Mouse (Mus musculus) brain, embryonic 18.5 days (tissue): ENCODE data around the gene Slc47a2.

Source experiments
- DNase-seq: peaks from one replicate; pipeline ENCODE4 v3.0.0-alpha.2; 2012; ENCODE audit warnings: low read depth, low spot score

The Slc47a2 gene

GRCm38 (mm10) chr11:61283414-61284049, 59.1 kb downstream of the Slc47a2 start:
- no peak for DNase-seq

- no peak for DNase-seq
Observed at GRCm38 (mm10) chr11:61278445-61279077, 64.1 kb downstream of the Slc47a2 start.

GRCm38 (mm10) chr11:61277937-61278336, 64.7 kb downstream of the Slc47a2 start:
- DNase-seq = no peak

- DNase-seq = no peak
Observed at GRCm38 (mm10) chr11:61276482-61276881, 66.2 kb downstream of the Slc47a2 start.

GRCm38 (mm10) chr11:61275106-61275505, 67.6 kb downstream of the Slc47a2 start:
- no peak for DNase-seq

GRCm38 (mm10) chr11:61274421-61274820, 68.2 kb downstream of the Slc47a2 start:
- no peak for DNase-seq

GRCm38 (mm10) chr11:61273928-61274327, 68.7 kb downstream of the Slc47a2 start:
- no peak for DNase-seq

- DNase-seq = no peak
Observed at GRCm38 (mm10) chr11:61271612-61272011, 71.0 kb downstream of the Slc47a2 start.

GRCm38 (mm10) chr11:61270406-61270805, 72.3 kb downstream of the Slc47a2 start:
- DNase-seq = no peak

GRCm38 (mm10) chr11:61268626-61269349, 73.9 kb downstream of the Slc47a2 start:
- no peak for DNase-seq

GRCm38 (mm10) chr11:61266551-61267533, 75.8 kb downstream of the Slc47a2 start, which contains the start of gene Aldh3a2:
Gene Aldh3a2 (minus strand): TSS chr11:61267464.
- DNase-seq = peak; percentile 86

GRCm38 (mm10) chr11:61263841-61264240, 78.8 kb downstream of the Slc47a2 start:
- DNase-seq = no peak

GRCm38 (mm10) chr11:61262516-61262915, 80.1 kb downstream of the Slc47a2 start:
- DNase-seq = no peak

GRCm38 (mm10) chr11:61259106-61259505, 83.6 kb downstream of the Slc47a2 start:
- no peak for DNase-seq

- DNase-seq = no peak
Observed at GRCm38 (mm10) chr11:61252807-61253206, 89.9 kb downstream of the Slc47a2 start.

- DNase-seq = no peak
Observed at GRCm38 (mm10) chr11:61251741-61252140, 90.9 kb downstream of the Slc47a2 start.
